Mouse (Mus musculus): ENCODE measurements around the gene Mical1.

GRCm38 (mm10) chr10:41470693-41471092 is 5.4 kb upstream of the Mical1 start:
- TF ChIP-seq CTCF (IDR thresholded peaks at IDR 0.05; ENCODE audit: low read depth) (no peak), EP300 (IDR thresholded peaks at IDR 0.05; ENCODE audit: low read depth) (no peak)
